Mouse (Mus musculus) CD4-positive, CD25-positive, alpha-beta regulatory T cell (primary cell): ENCODE data around the gene Tpcn2. TPM values are rescaled to one million over a fixed set of nuclear protein-coding genes. Genes with fewer than 3 reads are reported as not detected.

Source experiments
- polyA plus RNA-seq: library from polyadenylated mRNA; unstranded; fragments of 100-300 nt; shearing (Covaris generic); gene quantifications from one replicate; pipeline ENCODE4 v1.2.1, GENCODE M21; 2017

The Tpcn2 gene
- polyA plus RNA-seq = 15.4 TPM

GRCm38 (mm10) chr7:145283487-145284187, at the start of gene Tpcn2:
Gene Tpcn2 (minus strand): TSS chr7:145284011.

GRCm38 (mm10) chr7:145314785-145315411, 31.1 kb upstream of the Tpcn2 start, which contains the start of gene Mrgprd:
Gene Mrgprd (plus strand): TSS chr7:145314835.

GRCm38 (mm10) chr7:145300321-145301007, 16.7 kb upstream of the Tpcn2 start, which contains the start of gene Mrgprf:
Gene Mrgprf (plus strand): TSS chr7:145300828.

GRCm38 (mm10) chr7:145208006-145208405, 75.8 kb downstream of the Tpcn2 start, which contains the start of gene 1810010D01Rik:
Gene 1810010D01Rik (minus strand): TSS chr7:145208119.

Other genes with a start within 250 kb of the Tpcn2 start
- gene 1810010D01Rik, start 75.9 kb downstream of the Tpcn2 start, polyA plus RNA-seq = 0.44 TPM
- not detected for gene Mrgprf, start 16.8 kb upstream of the Tpcn2 start, polyA plus RNA-seq
- not detected for gene Mrgprd, start 30.8 kb upstream of the Tpcn2 start, polyA plus RNA-seq